Mouse (Mus musculus) stomach, embryonic 14.5 days (tissue): ENCODE data around the gene Txnrd2. TPM values are rescaled to one million over a fixed set of nuclear protein-coding genes. Genes with fewer than 3 reads are reported as not detected.
A peak's percentile ranks its signal among the peaks of the same experiment; 100 is the strongest.

Experiments used
- ATAC-seq: fragments of 200-750 bp; cut with Nextera tagmentation; 2 replicates; pipeline ENCODE4 v1.8.0; 2017; ENCODE audit warnings: low read depth, moderate TSS enrichment; ENCODE audit not compliant: insufficient number of reproducible peaks, insufficient read depth, low FRiP score
- H3K27ac ChIP-seq: fragments of 300-500 bp; sonication (generic); 2 replicates; pipeline ENCODE4 v1.5.1; 2014; ENCODE audit warnings: mild to moderate bottlenecking, low read length, moderate library complexity, mixed read lengths
- H3K27me3 ChIP-seq: fragments of 300-500 bp; sonication (generic); 2 replicates; pipeline ENCODE4 v1.6.1; 2014; ENCODE audit warnings: low read length, control low read depth, mixed read lengths; ENCODE audit not compliant: control insufficient read depth, insufficient read depth
- H3K36me3 ChIP-seq: fragments of 300-500 bp; sonication (generic); 2 replicates; pipeline ENCODE4 v1.6.1; 2014; ENCODE audit warnings: mild to moderate bottlenecking, control low read depth, low read length, moderate library complexity, mixed read lengths; ENCODE audit not compliant: control insufficient read depth, insufficient read depth
- H3K4me1 ChIP-seq: fragments of 300-500 bp; sonication (generic); 2 replicates; pipeline ENCODE4 v1.6.1; 2014; ENCODE audit warnings: low read length, control low read depth, mixed read lengths; ENCODE audit not compliant: control insufficient read depth, insufficient read depth
- H3K4me2 ChIP-seq: fragments of 300-500 bp; sonication (generic); replicated peaks from 2 replicates; pipeline ENCODE4 v1.6.1; 2014; ENCODE audit warnings: low read depth, low read length, control low read depth
- H3K4me3 ChIP-seq: fragments of 300-500 bp; sonication (generic); 2 replicates; pipeline ENCODE4 v1.5.1; 2014; ENCODE audit warnings: low read depth, low read length, control low read depth
- H3K9ac ChIP-seq: fragments of 300-500 bp; sonication (generic); replicated peaks from 2 replicates; pipeline ENCODE4 v1.6.1; 2014; ENCODE audit warnings: low read depth, mild to moderate bottlenecking, control low read depth, low read length, moderate library complexity, mixed read lengths
- H3K9me3 ChIP-seq: fragments of 300-500 bp; sonication (generic); 2 replicates; pipeline ENCODE4 v1.6.1; 2016; ENCODE audit warnings: low read depth, low read length, control low read depth; ENCODE audit not compliant: control insufficient read depth
- WGBS: fragments of 180-500 bp; shearing (Covaris S2); extraction: QIAGEN DNeasy Blood & Tissue Kit; methylation state at CpG from one replicate; pipeline ENCODE4 v1.1.7; 2014; 5-methylcytosine and 5-hydroxymethylcytosine counted together
- polyA plus RNA-seq: library from polyadenylated mRNA; unstranded; fragments of >200 nt; fragmentation: Nextera tagmentation; extraction: Ambion mirVana; gene quantifications from 2 replicates; pipeline ENCODE4 v1.2.1, GENCODE M21; 2014

Txnrd2 gene
- 18.5 and 18.8 TPM in 2 replicates for polyA plus RNA-seq

- Histone ChIP-seq H3K36me3 (peaks cover 2% of the 10 kb centered on the region; the same call in 1 of the 2 replicates), H3K4me2 (peak within 1 kb of the TSS; percentile 86), H3K4me3 (peak within 1 kb of the TSS; percentile 83), H3K4me1 (peaks cover 23% of the 10 kb centered on the region), H3K27ac (peak within 1 kb of the TSS; percentile 75; the same call in 1 of the 2 replicates), H3K9me3 (no peaks in the 10 kb centered on the region), H3K27me3 (no peaks in the 10 kb centered on the region), H3K9ac (peak within 1 kb of the TSS; percentile 67)
- WGBS, result under 1% methylated on average over 52 of the region's 52 CpGs
- peak; percentile 83 for ATAC-seq
These were observed at the start of gene Txnrd2 for GRCm38 (mm10) chr16:18426215-18426791. Txnrd2 (plus strand) TSS chr16:18426384.

GRCm38 (mm10) chr16:18377203-18377602, 49.0 kb upstream of the Txnrd2 start:
- no peak for ATAC-seq
- 38% methylated on average over 3 of the region's 3 CpGs for WGBS
- H3K4me1 ChIP-seq, result peaks cover 11% of the 10 kb centered on the region; the same call in 1 of the 2 replicates

DNA sequence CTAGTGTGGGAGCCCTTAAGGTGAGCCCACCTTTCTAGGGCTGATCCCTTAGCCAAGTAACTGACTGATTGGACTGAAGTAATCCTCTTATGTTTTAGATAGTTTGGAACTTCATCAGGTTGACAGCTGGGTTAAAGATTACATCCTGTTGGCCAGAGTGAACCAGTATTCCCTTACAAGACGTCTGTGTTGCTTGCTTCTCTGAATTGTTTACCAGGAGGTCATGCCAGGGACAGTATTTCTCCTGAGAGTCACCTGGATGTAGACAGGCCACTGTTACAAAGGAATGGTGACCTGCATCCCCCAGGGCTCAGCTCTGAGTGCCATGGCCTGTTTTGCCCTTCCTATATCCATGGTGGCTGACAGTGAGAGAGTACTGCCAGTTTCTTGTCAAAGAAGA, 47.7 kb upstream of the Txnrd2 start:
- Histone ChIP-seq H3K27ac (no peak overlapping the region), H3K4me1 (peaks cover 19% of the 10 kb centered on the region; the same call in 1 of the 2 replicates), H3K9ac (no peak overlapping the region), H3K4me2 (no peak overlapping the region), H3K4me3 (no peak overlapping the region), H3K27me3 (no peaks in the 10 kb centered on the region), H3K9me3 (no peaks in the 10 kb centered on the region), H3K36me3 (no peaks in the 10 kb centered on the region)
- ATAC-seq, result no peak
- WGBS, result 18% methylated on average over 1 of the region's 1 CpGs

More at GRCm38 (mm10) chr16:18377203-18377602, 49.0 kb upstream of the Txnrd2 start:
- no peaks in the 10 kb centered on the region for H3K36me3 ChIP-seq
- H3K4me2 ChIP-seq, result no peak overlapping the region
- no peaks in the 10 kb centered on the region for H3K9me3 ChIP-seq
- H3K27me3 ChIP-seq, result no peaks in the 10 kb centered on the region
- H3K4me3 ChIP-seq, result no peak overlapping the region
- no peak overlapping the region for H3K27ac ChIP-seq
- H3K9ac ChIP-seq, result no peak overlapping the region

- H3K4me1 ChIP-seq, result peaks cover 20% of the 10 kb centered on the region; the same call in 1 of the 2 replicates
- no peak for ATAC-seq
- no peak overlapping the region for H3K9ac ChIP-seq
- H3K36me3 ChIP-seq, result no peaks in the 10 kb centered on the region
- no peak overlapping the region for H3K4me2 ChIP-seq
- 80% methylated on average over 8 of the region's 8 CpGs for WGBS
- no peaks in the 10 kb centered on the region for H3K9me3 ChIP-seq
- no peak overlapping the region for H3K4me3 ChIP-seq
- no peak overlapping the region for H3K27ac ChIP-seq
- H3K27me3 ChIP-seq, result no peaks in the 10 kb centered on the region
These were observed 46.7 kb upstream of the Txnrd2 start for GRCm38 (mm10) chr16:18379338-18380001.

- no peaks in the 10 kb centered on the region for H3K9me3 ChIP-seq
- no peak overlapping the region for H3K4me3 ChIP-seq
- peaks cover 20% of the 10 kb centered on the region; the same call in 1 of the 2 replicates for H3K4me1 ChIP-seq
- no peak overlapping the region for H3K9ac ChIP-seq
- H3K27ac ChIP-seq, result peak overlapping the region; percentile 27; the same call in 1 of the 2 replicates
- ATAC-seq, result no peak
- WGBS, result 48% methylated on average over 6 of the region's 6 CpGs
- H3K4me2 ChIP-seq, result no peak overlapping the region
- H3K36me3 ChIP-seq, result no peaks in the 10 kb centered on the region
- no peaks in the 10 kb centered on the region for H3K27me3 ChIP-seq
These were observed 45.6 kb upstream of the Txnrd2 start for GRCm38 (mm10) chr16:18380495-18381063.

GRCm38 (mm10) chr16:18381621-18382258, 44.4 kb upstream of the Txnrd2 start:
- Histone ChIP-seq H3K9ac (no peak overlapping the region), H3K27ac (peak overlapping the region; percentile 78), H3K4me1 (peaks cover 20% of the 10 kb centered on the region; the same call in 1 of the 2 replicates), H3K9me3 (no peaks in the 10 kb centered on the region), H3K27me3 (no peaks in the 10 kb centered on the region), H3K36me3 (no peaks in the 10 kb centered on the region), H3K4me3 (no peak overlapping the region), H3K4me2 (no peak overlapping the region)
- peak; percentile 31; the same call in 1 of the 2 replicates for ATAC-seq
- WGBS, result 55% methylated on average over 6 of the region's 6 CpGs

DNA sequence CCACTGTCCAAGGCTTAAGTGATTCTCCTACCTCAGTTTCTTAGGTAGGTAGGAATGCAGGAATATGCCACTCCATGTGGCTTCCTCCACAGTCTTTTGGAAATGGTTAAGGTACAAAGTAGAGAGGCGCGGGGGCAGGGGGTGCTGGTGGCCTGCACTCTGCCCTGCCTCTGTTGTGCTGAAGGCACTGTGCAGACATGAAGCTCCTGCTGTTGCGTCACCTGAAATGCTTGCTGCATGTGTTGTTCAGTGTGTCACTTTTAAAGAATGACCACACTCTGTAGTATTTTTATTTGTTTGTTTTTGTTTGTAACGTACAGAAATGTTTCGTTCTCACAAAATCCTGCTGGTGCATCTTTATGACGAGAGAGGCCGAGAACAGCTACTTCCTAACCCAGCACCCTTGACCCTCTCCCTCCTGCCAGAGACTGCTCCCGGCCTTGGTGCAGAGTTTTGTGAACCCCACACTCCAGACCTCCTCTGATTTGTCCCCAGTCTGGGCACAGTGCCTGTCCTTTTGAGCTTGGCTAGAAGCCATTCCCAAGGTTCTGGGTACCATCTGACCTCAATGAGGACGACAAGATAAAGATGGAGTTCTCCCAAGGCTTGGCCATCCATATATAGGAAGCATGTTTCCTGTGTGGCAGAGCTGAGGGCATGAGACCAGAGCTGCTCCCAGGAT, 43.0 kb upstream of the Txnrd2 start:
- WGBS, result 75% methylated on average over 9 of the region's 9 CpGs
- H3K27ac ChIP-seq, result no peak overlapping the region
- no peaks in the 10 kb centered on the region for H3K36me3 ChIP-seq
- no peak overlapping the region for H3K9ac ChIP-seq
- peaks cover 24% of the 10 kb centered on the region; the same call in 1 of the 2 replicates for H3K4me1 ChIP-seq
- no peak overlapping the region for H3K4me2 ChIP-seq
- H3K4me3 ChIP-seq, result no peak overlapping the region
- no peaks in the 10 kb centered on the region for H3K27me3 ChIP-seq
- H3K9me3 ChIP-seq, result no peaks in the 10 kb centered on the region
- ATAC-seq, result no peak

DNA sequence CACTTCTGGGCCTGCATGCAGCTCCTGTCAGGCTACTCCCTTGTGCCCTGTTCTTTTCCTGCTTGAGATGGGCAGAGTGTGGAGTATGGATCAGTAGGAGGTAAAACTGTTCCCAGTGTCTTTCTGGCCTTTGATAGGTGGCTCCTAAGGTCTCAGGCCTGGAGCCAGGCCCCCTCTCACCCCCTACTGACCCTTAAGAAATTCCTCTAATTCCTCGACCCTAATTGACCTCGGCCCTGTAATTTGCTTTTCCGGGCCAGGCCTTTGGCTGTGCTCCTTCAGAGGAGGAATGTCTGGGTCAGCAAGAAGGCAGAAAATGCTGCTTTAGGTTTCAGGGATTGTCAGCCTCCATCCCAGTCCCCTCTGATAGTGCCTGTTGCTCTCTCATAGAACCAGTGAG, 42.4 kb upstream of the Txnrd2 start:
- Histone ChIP-seq H3K4me1 (peaks cover 30% of the 10 kb centered on the region; the same call in 1 of the 2 replicates), H3K27me3 (no peaks in the 10 kb centered on the region), H3K9ac (no peak overlapping the region), H3K27ac (no peak overlapping the region), H3K4me3 (no peak overlapping the region), H3K36me3 (no peaks in the 10 kb centered on the region), H3K4me2 (no peak overlapping the region), H3K9me3 (no peaks in the 10 kb centered on the region)
- ATAC-seq, result no peak
- WGBS, result 18% methylated on average over 3 of the region's 3 CpGs
